Mouse (Mus musculus) forebrain, embryonic 16.5 days (tissue): ENCODE measurements around the gene Amigo1. TPM values are rescaled to one million over a fixed set of nuclear protein-coding genes. Genes with fewer than 3 reads are reported as not detected.

ENCODE experiments used
- ATAC-seq: fragments of 200-750 bp; cut with Nextera tagmentation; 2 replicates; pipeline ENCODE4 v1.8.0; 2017; ENCODE audit warnings: mild to moderate bottlenecking, moderate library complexity
- H3K27ac ChIP-seq: fragments of 300-500 bp; sonication (generic); 2 replicates; pipeline ENCODE4 v1.5.1; 2014; ENCODE audit warnings: low read length, control low read depth
- H3K27me3 ChIP-seq: fragments of 300-500 bp; sonication (generic); replicated peaks from 2 replicates; pipeline ENCODE4 v1.6.1; 2014; ENCODE audit warnings: low read length; ENCODE audit not compliant: control insufficient read depth, insufficient read depth
- H3K36me3 ChIP-seq: fragments of 300-500 bp; sonication (generic); 2 replicates; pipeline ENCODE4 v1.6.1; 2014; ENCODE audit not compliant: control insufficient read depth, insufficient read depth
- H3K4me1 ChIP-seq: fragments of 300-500 bp; sonication (generic); replicated peaks from 2 replicates; pipeline ENCODE4 v1.6.1; 2014; ENCODE audit warnings: low read length; ENCODE audit not compliant: control insufficient read depth, insufficient read depth
- H3K4me2 ChIP-seq: fragments of 300-500 bp; sonication (generic); 2 replicates; pipeline ENCODE4 v1.6.1; 2014; ENCODE audit warnings: mild to moderate bottlenecking, low read length, control low read depth
- H3K4me3 ChIP-seq: fragments of 300-500 bp; sonication (generic); replicated peaks from 2 replicates; pipeline ENCODE4 v1.5.1; 2014; ENCODE audit warnings: mild to moderate bottlenecking, low read length, control low read depth
- H3K9ac ChIP-seq: fragments of 300-500 bp; sonication (generic); replicated peaks from 2 replicates; pipeline ENCODE4 v1.6.1; 2014; ENCODE audit warnings: low read depth, low read length, control low read depth
- H3K9me3 ChIP-seq: fragments of 300-500 bp; sonication (generic); 2 replicates; pipeline ENCODE4 v1.6.1; 2016; ENCODE audit warnings: low read length; ENCODE audit not compliant: control insufficient read depth
- WGBS: fragments of 180-500 bp; shearing (Covaris S2); extraction: QIAGEN DNeasy Blood & Tissue Kit; methylation state at CpG from one replicate; pipeline ENCODE4 v1.1.7; 2014; 5-methylcytosine and 5-hydroxymethylcytosine counted together
- polyA plus RNA-seq: library from polyadenylated mRNA; unstranded; fragments of >200 nt; fragmentation: Nextera tagmentation; extraction: Ambion mirVana; gene quantifications from 2 replicates; pipeline ENCODE4 v1.2.1, GENCODE M21; 2015

Gene Amigo1
- polyA plus RNA-seq: 10.1 and 12.0 TPM in 2 replicates

- H3K27me3 ChIP-seq: no peaks in the 10 kb centered on the region
- no peaks in the 10 kb centered on the region for H3K9me3 ChIP-seq
- peaks cover 28% of the 10 kb centered on the region for H3K4me1 ChIP-seq
- H3K4me3 ChIP-seq: peak within 1 kb of the TSS; percentile 74
- peak within 1 kb of the TSS; percentile 80 for H3K4me2 ChIP-seq
- H3K27ac ChIP-seq: no peak within 1 kb of the TSS
- no peaks in the 10 kb centered on the region for H3K36me3 ChIP-seq
- WGBS: 1% methylated on average over 60 of the region's 100 CpGs
- peak within 1 kb of the TSS; percentile 81 for H3K9ac ChIP-seq
- ATAC-seq: peak; percentile 64
Observed at GRCm38 (mm10) chr3:108186098-108187047, at the start of gene Amigo1. TSS of gene Amigo1 (plus strand) at chr3:108186335.

GRCm38 (mm10) chr3:108139113-108139512, 47.0 kb upstream of the Amigo1 start:
- Histone ChIP-seq H3K27ac (no peak overlapping the region), H3K36me3 (peaks cover 5% of the 10 kb centered on the region), H3K4me3 (no peak overlapping the region), H3K9me3 (no peaks in the 10 kb centered on the region), H3K9ac (no peak overlapping the region), H3K4me2 (no peak overlapping the region), H3K27me3 (no peaks in the 10 kb centered on the region), H3K4me1 (peaks cover 13% of the 10 kb centered on the region)
- 82% methylated on average over 1 of the region's 1 CpGs for WGBS
- no peak for ATAC-seq

- Histone ChIP-seq H3K4me1 (peaks cover 21% of the 10 kb centered on the region), H3K27me3 (no peaks in the 10 kb centered on the region), H3K27ac (no peak overlapping the region), H3K36me3 (peaks cover 5% of the 10 kb centered on the region), H3K9me3 (no peaks in the 10 kb centered on the region), H3K9ac (no peak overlapping the region), H3K4me3 (no peak overlapping the region), H3K4me2 (no peak overlapping the region)
- 84% methylated on average over 4 of the region's 4 CpGs for WGBS
- no peak for ATAC-seq
Observed at GRCm38 (mm10) chr3:108140786-108141185, 45.3 kb upstream of the Amigo1 start.

- Histone ChIP-seq H3K4me1 (peaks cover 25% of the 10 kb centered on the region), H3K36me3 (no peaks in the 10 kb centered on the region; the same call in 1 of the 2 replicates), H3K27ac (peak within 1 kb of the TSS; percentile 90), H3K4me3 (peak within 1 kb of the TSS; percentile 93), H3K9me3 (no peaks in the 10 kb centered on the region), H3K27me3 (no peaks in the 10 kb centered on the region), H3K9ac (peak within 1 kb of the TSS; percentile 91), H3K4me2 (peak within 1 kb of the TSS; percentile 90)
- peak; percentile 96 for ATAC-seq
- under 1% methylated on average over 63 of the region's 63 CpGs for WGBS
Observed at GRCm38 (mm10) chr3:108145534-108146445, 40.3 kb upstream of the Amigo1 start, which contains the start of gene Gnai3. TSS of gene Gnai3 (minus strand) at chr3:108146146.

- no peaks in the 10 kb centered on the region; the same call in 1 of the 2 replicates for H3K36me3 ChIP-seq
- peak overlapping the region; percentile 93 for H3K4me3 ChIP-seq
- no peak for ATAC-seq
- H3K9ac ChIP-seq: peak overlapping the region; percentile 91
- 54% methylated on average over 5 of the region's 5 CpGs for WGBS
- no peaks in the 10 kb centered on the region for H3K9me3 ChIP-seq
- H3K27me3 ChIP-seq: no peaks in the 10 kb centered on the region
- H3K27ac ChIP-seq: no peak overlapping the region
- H3K4me2 ChIP-seq: peak overlapping the region; percentile 90
- peaks cover 25% of the 10 kb centered on the region for H3K4me1 ChIP-seq
Observed at GRCm38 (mm10) chr3:108146671-108147070, 39.5 kb upstream of the Amigo1 start.

GRCm38 (mm10) chr3:108147386-108148235, 38.5 kb upstream of the Amigo1 start:
- ATAC-seq: peak; percentile 59
- WGBS: 63% methylated on average over 11 of the region's 11 CpGs
- H3K27me3 ChIP-seq: no peaks in the 10 kb centered on the region

GRCm38 (mm10) chr3:108152290-108152689, 33.8 kb upstream of the Amigo1 start:
- 89% methylated on average over 3 of the region's 3 CpGs for WGBS
- Histone ChIP-seq H3K9ac (no peak overlapping the region), H3K4me3 (no peak overlapping the region), H3K9me3 (no peaks in the 10 kb centered on the region), H3K27me3 (no peaks in the 10 kb centered on the region), H3K4me2 (no peak overlapping the region), H3K27ac (no peak overlapping the region), H3K4me1 (peaks cover 3% of the 10 kb centered on the region; the same call in 1 of the 2 replicates), H3K36me3 (no peaks in the 10 kb centered on the region)
- ATAC-seq: no peak

More at GRCm38 (mm10) chr3:108147386-108148235, 38.5 kb upstream of the Amigo1 start:
- no peaks in the 10 kb centered on the region; the same call in 1 of the 2 replicates for H3K36me3 ChIP-seq
- no peak overlapping the region for H3K4me2 ChIP-seq
- H3K27ac ChIP-seq: no peak overlapping the region
- H3K9ac ChIP-seq: no peak overlapping the region
- no peaks in the 10 kb centered on the region for H3K9me3 ChIP-seq
- no peak overlapping the region for H3K4me3 ChIP-seq
- H3K4me1 ChIP-seq: peaks cover 25% of the 10 kb centered on the region

GRCm38 (mm10) chr3:108154656-108155055, 31.5 kb upstream of the Amigo1 start, which contains the start of gene Gpr61:
TSS of gene Gpr61 (minus strand) at chr3:108154882.
- Histone ChIP-seq H3K36me3 (no peaks in the 10 kb centered on the region), H3K9ac (peak within 1 kb of the TSS; percentile 32), H3K27ac (no peak within 1 kb of the TSS), H3K4me2 (peak within 1 kb of the TSS; percentile 35), H3K9me3 (no peaks in the 10 kb centered on the region), H3K27me3 (no peaks in the 10 kb centered on the region), H3K4me1 (peaks cover 9% of the 10 kb centered on the region), H3K4me3 (peak within 1 kb of the TSS; percentile 29)
- 39% methylated on average over 4 of the region's 4 CpGs for WGBS
- peak; percentile 54 for ATAC-seq
